ENCODE assay signal across 8 mouse cellular contexts in genomic region chr17:47369087-47369443, GRCm38 (mm10). TPM values are rescaled to one million over a fixed set of nuclear protein-coding genes. Genes with fewer than 3 reads are reported as not detected.
DNase-seq lines count a peak whose midpoint lies in the region; ATAC-seq lines count a peak whose summit lies in the region.

No protein-coding gene starts in this region.

- peaks cover 18% of the 10 kb centered on the region for H3K79me2 ChIP-seq in macrophage (ENCODE audit: inconsistent target)

- no peaks in the 10 kb centered on the region for H3K27me3 ChIP-seq in neural tube, embryonic 11.5 days (ENCODE audit: control insufficient read depth, insufficient read depth, low read length)
- H3K27me3 ChIP-seq in hindbrain, embryonic 13.5 days = peaks cover 29% of the 10 kb centered on the region

- 2% methylated on average over 20 of the region's 20 CpGs for WGBS in neural tube, embryonic 11.5 days
- 1% methylated on average over 20 of the region's 20 CpGs for WGBS in hindbrain, embryonic 13.5 days
- WGBS in macrophage (ENCODE audit: missing documents) = 6% methylated on average over 20 of the region's 20 CpGs

- H3K4me1 ChIP-seq in neural tube, embryonic 11.5 days (ENCODE audit: control insufficient read depth, insufficient read depth, low read length) = no peaks in the 10 kb centered on the region
- peaks cover 17% of the 10 kb centered on the region for H3K4me1 ChIP-seq in hindbrain, embryonic 13.5 days (replicated peaks)

- ATAC-seq in neural tube, embryonic 11.5 days (ENCODE audit: insufficient read depth, low FRiP score, low TSS enrichment) = peak; percentile 56
- peak; percentile 79 for ATAC-seq in hindbrain, embryonic 13.5 days (ENCODE audit: low FRiP score)

- peak overlapping the region; percentile 77 for H3K4me3 ChIP-seq in neural tube, embryonic 11.5 days (ENCODE audit: low read depth, low read length)
- H3K4me3 ChIP-seq in hindbrain, embryonic 13.5 days = peak overlapping the region; percentile 68
- H3K4me3 ChIP-seq in macrophage (ENCODE audit: inconsistent target) = peak overlapping the region; percentile 95

- H3K36me3 ChIP-seq in neural tube, embryonic 11.5 days (ENCODE audit: control insufficient read depth, insufficient read depth, low read length) = peaks cover 3% of the 10 kb centered on the region; the same call in 1 of the 2 replicates
- H3K36me3 ChIP-seq in hindbrain, embryonic 13.5 days = peaks cover 19% of the 10 kb centered on the region
- H3K36me3 ChIP-seq in macrophage (ENCODE audit: inconsistent target) = peaks cover 16% of the 10 kb centered on the region

- H3K27ac ChIP-seq in neural tube, embryonic 11.5 days (ENCODE audit: low read depth, low read length) = peak overlapping the region; percentile 63; the same call in 1 of the 2 replicates
- H3K27ac ChIP-seq in hindbrain, embryonic 13.5 days = peak overlapping the region; percentile 84
- H3K27ac ChIP-seq in macrophage = peak overlapping the region; percentile 49

- H3K4me2 ChIP-seq in neural tube, embryonic 11.5 days (ENCODE audit: low read depth) = peak overlapping the region; percentile 77
- H3K4me2 ChIP-seq in hindbrain, embryonic 13.5 days = peak overlapping the region; percentile 75

- H3K9me3 ChIP-seq in neural tube, embryonic 11.5 days (ENCODE audit: control insufficient read depth, low read length) = no peaks in the 10 kb centered on the region
- no peaks in the 10 kb centered on the region for H3K9me3 ChIP-seq in hindbrain, embryonic 13.5 days

- peak; percentile 47 for DNase-seq in adrenal gland, postnatal 14 days
- no peak for DNase-seq in adrenal gland, adult 2 months
- DNase-seq in neural tube, embryonic 11.5 days (ENCODE audit: low spot score) = no peak
- no peak for DNase-seq in neural tube, embryonic 10.5 days (ENCODE audit: extremely low spot score, low spot score)
- DNase-seq in T-cell, adult 2 months (ENCODE audit: low spot score) = no peak
- DNase-seq in right cerebral cortex, postnatal 4 days = no peak

- H3K9ac ChIP-seq in neural tube, embryonic 11.5 days (ENCODE audit: low read length) = peak overlapping the region; percentile 75
- H3K9ac ChIP-seq in hindbrain, embryonic 13.5 days = peak overlapping the region; percentile 79

RNA-seq across cellular contexts. Expression of gene Mrps10, which starts 0.4 kb away (rescaled TPM):
- total RNA-seq in adrenal gland, postnatal 14 days (2021) = 45.8 and 49.4 TPM in 2 replicates
- 10 to 100 TPM; 40.8 to 50.0 TPM for total RNA-seq in adrenal gland, adult 2 months (2021)
- polyA plus RNA-seq in adrenal gland, adult 2 months (2012; rRNA removed) = 19.4 and 28.3 TPM in 2 replicates
- polyA plus RNA-seq in neural tube, embryonic 11.5 days (2014; fragmentation: Nextera tagmentation; extraction: Ambion mirVana) = 76.0 and 78.8 TPM in 2 replicates
- 70.6 and 75.7 TPM in 2 replicates for polyA plus RNA-seq in hindbrain, embryonic 13.5 days (2015; fragmentation: Nextera tagmentation; extraction: Ambion mirVana)
- total RNA-seq in macrophage (2018; cell fraction: chromatin; rRNA removed) = 10 to 100 TPM; 18.7 to 61.2 (median 33.0) TPM
- 10 to 100 TPM; 16.5 to 41.0 (median 26.4) TPM for total RNA-seq in macrophage (2018; cell fraction: cytosol; rRNA removed)
- total RNA-seq in macrophage (2018; cell fraction: nucleus; rRNA removed) = 10 to 100 TPM; 14.3 to 71.9 (median 27.7) TPM
- polyA plus RNA-seq in macrophage (2018) = 20.2 to 59.5 TPM (median 24.5 TPM) in 3 replicates

RNA-seq across cellular contexts. Expression of gene Guca1b, which starts 16.1 kb away (rescaled TPM):
- 0.79 and 1.0 TPM in 2 replicates for total RNA-seq in adrenal gland, postnatal 14 days (2021)
- total RNA-seq in adrenal gland, adult 2 months (2021) = 1 to 10 TPM in 1 of 2 experiments, under 1 TPM in 1; 0.38 to 3.2 TPM
- 2.5 and 2.6 TPM in 2 replicates for polyA plus RNA-seq in adrenal gland, adult 2 months (2012; rRNA removed)
- 0.49 and 0.77 TPM in 2 replicates for polyA plus RNA-seq in neural tube, embryonic 11.5 days (2014; fragmentation: Nextera tagmentation; extraction: Ambion mirVana)
- 0.83 and 0.84 TPM in 2 replicates for polyA plus RNA-seq in hindbrain, embryonic 13.5 days (2015; fragmentation: Nextera tagmentation; extraction: Ambion mirVana)
- total RNA-seq in macrophage (2018; cell fraction: chromatin; rRNA removed) = 1 to 10 TPM in 25 of 26 experiments, under 1 TPM in 1; 0.88 to 7.8 (median 3.7) TPM
- total RNA-seq in macrophage (2018; cell fraction: cytosol; rRNA removed) = under 1 TPM in 19 of 26 experiments, not detected in 7; 0.07 to 0.34 (median 0.15) TPM
- 1 to 10 TPM in 23 of 26 experiments, under 1 TPM in 3; 0.89 to 8.0 (median 2.7) TPM for total RNA-seq in macrophage (2018; cell fraction: nucleus; rRNA removed)
- polyA plus RNA-seq in macrophage (2018) = 0.22 to 0.62 TPM (median 0.22 TPM) in 3 replicates

RNA-seq across cellular contexts. Expression of gene Guca1a, which starts 31.3 kb away (rescaled TPM):
- 1.1 TPM in 2 replicates for total RNA-seq in adrenal gland, postnatal 14 days (2021)
- 1 to 10 TPM; 1.6 to 3.0 TPM for total RNA-seq in adrenal gland, adult 2 months (2021)
- 4.0 and 5.0 TPM in 2 replicates for polyA plus RNA-seq in adrenal gland, adult 2 months (2012; rRNA removed)
- polyA plus RNA-seq in neural tube, embryonic 11.5 days (2014; fragmentation: Nextera tagmentation; extraction: Ambion mirVana) = 0.82 and 0.87 TPM in 2 replicates
- polyA plus RNA-seq in hindbrain, embryonic 13.5 days (2015; fragmentation: Nextera tagmentation; extraction: Ambion mirVana) = 0.61 and 0.65 TPM in 2 replicates
- 1 to 10 TPM in 15 of 26 experiments, not detected in 11; 1.0 to 6.8 (median 3.0) TPM for total RNA-seq in macrophage (2018; cell fraction: chromatin; rRNA removed)
- total RNA-seq in macrophage (2018; cell fraction: cytosol; rRNA removed) = 10 to 100 TPM in 23 of 26 experiments, 1 to 10 TPM in 3; 7.9 to 15.0 (median 12.2) TPM
- total RNA-seq in macrophage (2018; cell fraction: nucleus; rRNA removed) = 10 to 100 TPM in 3 of 26 experiments, 1 to 10 TPM in 23; 1.5 to 13.0 (median 4.2) TPM
- 2.7 to 9.2 TPM (median 7.1 TPM) in 3 replicates for polyA plus RNA-seq in macrophage (2018)
